Mouse (Mus musculus) ES-E14 (cell line): ENCODE data around the gene Dst. TPM values are rescaled to one million over a fixed set of nuclear protein-coding genes. Genes with fewer than 3 reads are reported as not detected.

Source experiments
- DNase-seq: peaks from one replicate; pipeline ENCODE4 v3.0.0-alpha.2; 2013; ENCODE audit warnings: low read depth, low spot score
- H3K27ac ChIP-seq: 2 replicates; pipeline ENCODE4 v1.5.1; 2012; ENCODE audit warnings: low read depth, mild to moderate bottlenecking, low read length, moderate library complexity, mixed read lengths; ENCODE audit not compliant: poor library complexity, insufficient read depth, severe bottlenecking
- H3K36me3 ChIP-seq: 2 replicates; pipeline ENCODE4 v1.6.1; 2012; ENCODE audit warnings: mild to moderate bottlenecking, low read length, moderate library complexity, mixed read lengths; ENCODE audit not compliant: control insufficient read depth, poor library complexity, insufficient read depth, severe bottlenecking
- H3K4me1 ChIP-seq, 2 experiments: fragments of 150-350 bp in 1 of 2; sonication (generic) in 1 of 2; 2 replicates each; pipeline ENCODE4 v1.6.1; 2012; ENCODE audit warnings: low read length in 2 of 2, mild to moderate bottlenecking in 1 of 2, mixed read lengths in 1 of 2; ENCODE audit not compliant: control insufficient read depth in 2 of 2, insufficient read depth in 2 of 2, poor library complexity in 1 of 2
- H3K4me3 ChIP-seq, 2 experiments: fragments of 150-350 bp in 1 of 2; sonication (generic) in 1 of 2; 2 replicates each; pipeline ENCODE4 v1.5.1; 2012; ENCODE audit warnings: low read length in 2 of 2, low read depth in 1 of 2, mild to moderate bottlenecking in 1 of 2, mixed read lengths in 1 of 2; ENCODE audit not compliant: insufficient read depth in 1 of 2, poor library complexity in 1 of 2, severe bottlenecking in 1 of 2
- H3K9ac ChIP-seq: 2 replicates; pipeline ENCODE4 v1.6.1; 2012; ENCODE audit warnings: low read depth, mild to moderate bottlenecking, low read length, mixed read lengths; ENCODE audit not compliant: poor library complexity, insufficient read depth, severe bottlenecking
- H3K9me3 ChIP-seq: fragments of 150-350 bp; sonication (generic); 2 replicates; pipeline ENCODE4 v1.6.1; 2012; ENCODE audit warnings: low read depth, mild to moderate bottlenecking, low read length; ENCODE audit not compliant: control insufficient read depth, insufficient read depth
- CHD2 ChIP-seq: IDR thresholded peaks from 2 replicates; pipeline ENCODE4 v1.6.1; 2014; ENCODE audit warnings: mild to moderate bottlenecking, low read depth, low read length, inconsistent platforms
- HCFC1 ChIP-seq: IDR thresholded peaks from 2 replicates; pipeline ENCODE4 v1.6.1; 2012; ENCODE audit warnings: low read length, inconsistent platforms, borderline replicate concordance; ENCODE audit not compliant: insufficient read depth
- MAFK ChIP-seq: IDR thresholded peaks from 2 replicates; pipeline ENCODE4 v1.6.1; 2014; ENCODE audit warnings: mild to moderate bottlenecking, low read depth, low read length, inconsistent platforms; ENCODE audit not compliant: insufficient read depth
- ZC3H11A ChIP-seq: IDR thresholded peaks from 2 replicates; pipeline ENCODE4 v1.6.1; 2012; ENCODE audit warnings: low read depth, mild to moderate bottlenecking, inconsistent platforms, low read length, borderline replicate concordance
- ZNF384 ChIP-seq: IDR thresholded peaks from 2 replicates; pipeline ENCODE4 v1.6.1; 2012; ENCODE audit warnings: low read depth, low read length, inconsistent platforms
- in situ Hi-C, 2 experiments: fragments of 600-800 bp; cut with MboI; formaldehyde crosslinking; loops; one replicate each; pipeline ENCODE4 v1.15.1; 2025; ENCODE audit warnings: low sequenced_read_pairs in 2 of 2, inconsistent platforms in 1 of 2; ENCODE audit not compliant: unreplicated experiment in 2 of 2
- total RNA-seq: library from RNA; depleted of rRNA; stranded (reverse); fragments of 300-350 nt; gene quantifications from 2 replicates; pipeline ENCODE4 v1.2.3, GENCODE M21; 2012

Dst gene
- total RNA-seq, 1 experiment, result 186 TPM

DNA sequence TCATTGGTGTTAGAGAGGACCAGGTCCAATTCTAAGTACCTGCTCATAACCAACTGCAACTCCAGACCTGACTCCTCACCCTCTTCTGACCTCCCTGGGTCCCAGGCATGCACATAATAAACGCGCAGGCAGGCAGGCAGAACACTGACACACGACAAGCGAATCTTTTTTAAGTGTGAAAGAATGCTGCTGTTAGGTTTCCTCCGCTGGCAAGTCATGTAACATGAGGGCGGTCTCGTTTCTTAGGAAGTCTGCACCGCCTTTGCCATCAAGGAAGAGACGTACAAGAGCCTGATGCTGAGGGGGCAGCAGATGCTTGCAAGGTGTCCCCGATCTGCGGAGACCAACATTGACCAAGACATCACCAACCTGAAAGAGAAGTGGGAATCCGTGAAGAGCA, 365.9 kb downstream of the Dst start:
- TF ChIP-seq CHD2 (no peak), MAFK (no peak), ZC3H11A (no peak), ZNF384 (no peak), HCFC1 (no peak)
- Histone ChIP-seq H3K9ac (no peak overlapping the region), H3K27ac (no peak overlapping the region), H3K9me3 (no peaks in the 10 kb centered on the region), H3K4me1 (no peaks in the 10 kb centered on the region), H3K36me3 (peaks cover 53% of the 10 kb centered on the region), H3K4me3 (no peak overlapping the region)
- in situ Hi-C loops, result no loop called here
- DNase-seq, result no peak

DNA sequence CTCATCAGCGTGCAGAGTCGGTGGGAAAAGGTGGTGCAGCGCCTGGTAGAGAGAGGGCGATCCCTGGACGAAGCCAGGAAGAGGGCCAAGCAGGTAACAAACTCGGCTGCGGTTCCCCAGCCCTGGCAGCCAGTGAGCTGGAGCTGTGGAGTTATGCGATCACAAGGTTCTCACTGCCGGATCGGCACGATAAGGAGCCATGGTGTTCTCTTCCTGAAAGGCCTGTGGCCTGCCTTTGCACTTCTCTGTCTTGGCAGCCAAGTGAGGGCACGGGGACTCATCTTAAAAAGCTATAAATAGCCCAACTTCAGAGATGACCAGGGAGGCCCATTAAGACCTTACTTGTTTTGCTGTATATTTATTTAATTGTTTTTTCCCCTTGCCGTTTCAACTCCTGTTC, 367.8 kb downstream of the Dst start:
- in situ Hi-C loops, result no loop called here
- H3K9ac ChIP-seq, result no peak overlapping the region
- no peak for DNase-seq
- TF ChIP-seq ZNF384 (no peak), ZC3H11A (no peak), CHD2 (no peak), HCFC1 (no peak), MAFK (no peak)
- no peaks in the 10 kb centered on the region for H3K9me3 ChIP-seq
- peaks cover 42% of the 10 kb centered on the region for H3K36me3 ChIP-seq
- no peak overlapping the region for H3K27ac ChIP-seq
- no peaks in the 10 kb centered on the region for H3K4me1 ChIP-seq
- H3K4me3 ChIP-seq, result no peak overlapping the region

DNA sequence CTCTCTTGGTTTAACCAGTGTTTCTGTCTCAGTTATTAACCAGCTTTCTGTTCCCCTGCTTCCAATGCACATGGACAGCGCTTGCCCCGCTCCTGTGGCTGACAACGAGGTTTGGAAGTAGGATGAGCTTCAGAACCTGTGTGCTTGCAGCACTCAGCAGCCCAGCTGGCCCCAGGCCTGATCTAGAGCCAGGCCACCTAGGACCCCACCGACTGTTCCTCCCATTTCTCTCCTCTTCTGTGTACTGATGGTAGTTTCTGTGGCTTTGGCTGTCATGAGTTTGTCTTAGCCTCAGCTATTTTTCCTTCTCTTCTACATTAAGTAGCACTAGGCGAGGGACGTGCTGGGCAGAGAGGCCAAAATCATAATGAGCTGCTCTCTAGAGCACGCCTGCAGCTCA, 368.7 kb downstream of the Dst start:
- peaks cover 38% of the 10 kb centered on the region for H3K36me3 ChIP-seq

DNA sequence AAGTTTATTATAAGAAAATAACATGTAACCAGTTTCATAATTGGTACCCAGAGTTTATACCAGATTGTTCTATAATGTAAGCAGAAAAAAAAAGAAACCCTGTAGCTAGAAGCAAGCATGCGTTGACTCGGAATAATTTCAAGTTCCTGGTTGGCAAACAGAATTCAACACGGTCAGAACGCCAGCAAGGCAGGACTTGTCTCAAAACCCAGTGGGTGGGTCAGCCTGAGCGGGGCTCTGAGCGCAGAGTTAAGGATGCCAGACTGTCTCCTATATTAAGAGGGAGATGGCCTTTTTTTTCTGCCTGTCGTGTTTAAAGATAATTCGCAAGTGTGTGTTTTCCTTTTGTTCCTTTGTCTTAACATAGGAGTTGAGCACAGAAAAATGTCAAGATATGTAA, 369.2 kb downstream of the Dst start:
- peaks cover 37% of the 10 kb centered on the region for H3K36me3 ChIP-seq
- no peak for TF ChIP-seq CHD2
- no peak for TF ChIP-seq MAFK
- no peak for TF ChIP-seq HCFC1
- no peak for TF ChIP-seq ZC3H11A
- H3K4me1 ChIP-seq, result no peaks in the 10 kb centered on the region

More for the DNA sequence above, 368.7 kb downstream of the Dst start:
- no peak overlapping the region for H3K9ac ChIP-seq
- H3K4me3 ChIP-seq, result no peak overlapping the region
- H3K27ac ChIP-seq, result no peak overlapping the region
- no peak for DNase-seq
- in situ Hi-C loops, result no loop called here
- TF ChIP-seq CHD2 (no peak), ZC3H11A (no peak)
- no peaks in the 10 kb centered on the region for H3K4me1 ChIP-seq
- no peaks in the 10 kb centered on the region for H3K9me3 ChIP-seq

DNA sequence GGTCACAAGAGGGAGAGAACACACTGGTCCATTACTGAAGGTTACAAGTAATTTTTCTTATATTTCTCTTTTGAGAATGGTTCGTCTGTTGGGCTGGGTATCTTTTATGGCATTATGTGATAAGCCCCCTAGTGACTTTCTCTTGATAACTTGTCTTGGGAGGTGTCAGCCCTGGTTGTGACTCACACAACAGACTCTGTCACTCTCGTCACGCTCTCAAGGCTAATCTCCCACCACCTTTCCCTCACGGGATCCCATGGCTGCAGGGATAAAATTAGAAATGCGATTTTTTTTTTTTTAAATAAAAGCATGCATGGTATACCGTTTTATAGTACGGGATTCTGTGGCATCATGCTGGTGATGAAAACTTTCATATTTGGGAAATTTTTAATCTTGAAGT, 375.5 kb downstream of the Dst start:
- Histone ChIP-seq H3K9me3 (no peaks in the 10 kb centered on the region), H3K9ac (no peak overlapping the region), H3K4me3 (no peak overlapping the region), H3K27ac (no peak overlapping the region), H3K36me3 (peaks cover 26% of the 10 kb centered on the region), H3K4me1 (no peaks in the 10 kb centered on the region)
- in situ Hi-C loops, result no loop called here
- TF ChIP-seq ZC3H11A (no peak), CHD2 (no peak), MAFK (no peak), HCFC1 (no peak), ZNF384 (no peak)
- DNase-seq, result no peak

More for the DNA sequence above, 369.2 kb downstream of the Dst start:
- no peak overlapping the region for H3K4me3 ChIP-seq
- no peak overlapping the region for H3K9ac ChIP-seq
- DNase-seq, result no peak
- no peak overlapping the region for H3K27ac ChIP-seq
- no peaks in the 10 kb centered on the region for H3K9me3 ChIP-seq
- in situ Hi-C loops, result no loop called here
